Mouse (Mus musculus) lung, adult 2 months (tissue): ENCODE results near the gene Reps1.

Source experiments
- CTCF ChIP-seq: fragments of 200-500 bp; IDR thresholded peaks from 2 replicates; pipeline ENCODE4 v1.5.1; 2011; ENCODE audit warnings: mild to moderate bottlenecking, low read length, control low read depth; ENCODE audit not compliant: insufficient read depth
- POLR2A ChIP-seq: fragments of 200-500 bp; IDR thresholded peaks from 2 replicates; pipeline ENCODE4 v1.6.1; 2011; ENCODE audit warnings: low read depth, mild to moderate bottlenecking, control low read depth, low read length, borderline replicate concordance; ENCODE audit errors: extremely low read depth

GRCm38 (mm10) chr10:18036849-18037248 is 18.8 kb upstream of the Reps1 start:
- TF ChIP-seq POLR2A (no peak), CTCF (no peak)
